Mouse (Mus musculus) hindbrain, embryonic 16.5 days (tissue): ENCODE data around the gene Nup88. TPM values are rescaled to one million over a fixed set of nuclear protein-coding genes. Genes with fewer than 3 reads are reported as not detected.

ENCODE experiments used
- ATAC-seq: fragments of 200-750 bp; cut with Nextera tagmentation; 2 replicates; pipeline ENCODE4 v1.8.0; 2017; ENCODE audit warnings: moderate TSS enrichment, moderate library complexity
- H3K27ac ChIP-seq: fragments of 300-500 bp; sonication (generic); 2 replicates; pipeline ENCODE4 v1.5.1; 2014; ENCODE audit warnings: low read depth, mild to moderate bottlenecking, control low read depth, low read length, moderate library complexity
- H3K27me3 ChIP-seq: fragments of 300-500 bp; sonication (generic); replicated peaks from 2 replicates; pipeline ENCODE4 v1.6.1; 2014; ENCODE audit warnings: low read length; ENCODE audit not compliant: control insufficient read depth, insufficient read depth
- H3K36me3 ChIP-seq: fragments of 300-500 bp; sonication (generic); 2 replicates; pipeline ENCODE4 v1.6.1; 2014; ENCODE audit warnings: mild to moderate bottlenecking, low read length, moderate library complexity, mixed read lengths; ENCODE audit not compliant: control insufficient read depth, insufficient read depth
- H3K4me1 ChIP-seq: fragments of 300-500 bp; sonication (generic); 2 replicates; pipeline ENCODE4 v1.6.1; 2014; ENCODE audit warnings: low read depth, low read length; ENCODE audit not compliant: control insufficient read depth, insufficient read depth
- H3K4me2 ChIP-seq: fragments of 300-500 bp; sonication (generic); 2 replicates; pipeline ENCODE4 v1.6.1; 2014; ENCODE audit warnings: mild to moderate bottlenecking, low read length, control low read depth, moderate library complexity
- H3K4me3 ChIP-seq: fragments of 300-500 bp; sonication (generic); 2 replicates; pipeline ENCODE4 v1.5.1; 2014; ENCODE audit warnings: mild to moderate bottlenecking, low read length, control low read depth, moderate library complexity
- H3K9ac ChIP-seq: fragments of 300-500 bp; sonication (generic); 2 replicates; pipeline ENCODE4 v1.6.1; 2014; ENCODE audit warnings: low read depth, mild to moderate bottlenecking, control low read depth, low read length, moderate library complexity
- H3K9me3 ChIP-seq: fragments of 300-500 bp; sonication (generic); 2 replicates; pipeline ENCODE4 v1.6.1; 2014; ENCODE audit warnings: mild to moderate bottlenecking, low read length, moderate library complexity; ENCODE audit not compliant: control insufficient read depth
- WGBS: fragments of 180-500 bp; shearing (Covaris S2); extraction: QIAGEN DNeasy Blood & Tissue Kit; methylation state at CpG from one replicate; pipeline ENCODE4 v1.1.7; 2014; 5-methylcytosine and 5-hydroxymethylcytosine counted together
- polyA plus RNA-seq: library from polyadenylated mRNA; unstranded; fragments of >200 nt; fragmentation: Nextera tagmentation; extraction: Ambion mirVana; gene quantifications from 2 replicates; pipeline ENCODE4 v1.2.1, GENCODE M21; 2015

The Nup88 gene
- polyA plus RNA-seq, 1 experiment from 2014 or later, result 108 TPM

DNA sequence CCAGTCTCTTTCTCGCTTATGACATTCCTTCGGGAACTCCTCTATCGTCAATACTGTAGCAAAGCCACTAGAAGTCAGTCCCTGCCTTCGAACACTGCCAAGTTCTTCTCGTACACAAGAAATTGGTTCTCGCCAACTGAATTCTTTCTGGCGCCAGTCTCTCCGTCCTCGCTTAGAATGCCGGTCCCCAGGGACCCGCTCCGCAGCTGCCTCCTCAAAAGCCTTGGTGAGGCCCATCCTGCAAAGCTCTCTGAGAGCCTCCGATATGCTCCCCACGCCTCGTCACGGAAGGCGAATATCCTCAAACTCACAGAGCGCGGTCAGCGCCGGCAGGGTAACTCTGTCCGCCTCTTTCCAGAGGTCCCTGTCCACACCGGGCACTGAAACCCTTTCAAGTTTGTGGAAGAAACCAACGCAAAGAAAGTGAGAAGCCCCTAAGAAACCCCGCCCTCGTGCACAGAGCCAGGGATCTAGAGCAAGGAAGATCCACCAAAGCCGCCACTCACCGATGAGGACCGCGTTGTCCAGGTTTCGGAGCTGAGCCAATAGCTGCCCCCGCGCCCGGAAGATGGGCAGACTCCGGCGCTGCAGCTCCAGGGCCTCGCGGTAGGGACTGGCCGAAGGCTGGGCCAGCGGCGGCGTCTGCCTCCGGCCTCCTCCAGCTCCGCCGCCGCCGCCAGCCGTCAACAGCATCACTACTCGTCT is 34.0 kb upstream of the Nup88 start:
- under 1% methylated on average over 46 of the region's 49 CpGs for WGBS
- Histone ChIP-seq H3K9me3 (no peaks in the 10 kb centered on the region), H3K27me3 (no peaks in the 10 kb centered on the region), H3K27ac (peak overlapping the region; percentile 84), H3K4me2 (peak overlapping the region; percentile 98), H3K9ac (peak overlapping the region; percentile 83), H3K4me1 (peaks cover 13% of the 10 kb centered on the region), H3K36me3 (peaks cover 17% of the 10 kb centered on the region), H3K4me3 (peak overlapping the region; percentile 99)
- peak; percentile 83 for ATAC-seq

DNA sequence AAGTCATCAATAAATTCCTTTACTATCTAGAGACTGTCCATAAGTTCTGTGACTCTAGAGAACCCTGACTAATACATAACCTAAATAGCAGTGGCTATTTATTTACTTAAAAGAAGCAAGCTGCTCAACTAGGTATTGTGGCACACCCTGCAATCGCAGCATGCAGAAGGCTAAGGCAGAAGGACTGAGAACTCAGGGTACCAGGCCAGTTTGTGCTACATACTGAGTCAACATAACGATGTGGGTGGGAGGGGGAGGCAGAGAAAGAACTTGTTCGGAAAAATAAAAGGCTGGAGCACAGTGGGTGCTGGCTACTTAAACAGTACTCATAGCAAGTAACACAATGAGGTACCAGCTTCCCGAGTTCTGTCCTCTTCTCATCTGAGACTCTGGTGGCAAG is 31.4 kb upstream of the Nup88 start:
- ATAC-seq, result no peak
- WGBS, result 92% methylated on average over 4 of the region's 4 CpGs

DNA sequence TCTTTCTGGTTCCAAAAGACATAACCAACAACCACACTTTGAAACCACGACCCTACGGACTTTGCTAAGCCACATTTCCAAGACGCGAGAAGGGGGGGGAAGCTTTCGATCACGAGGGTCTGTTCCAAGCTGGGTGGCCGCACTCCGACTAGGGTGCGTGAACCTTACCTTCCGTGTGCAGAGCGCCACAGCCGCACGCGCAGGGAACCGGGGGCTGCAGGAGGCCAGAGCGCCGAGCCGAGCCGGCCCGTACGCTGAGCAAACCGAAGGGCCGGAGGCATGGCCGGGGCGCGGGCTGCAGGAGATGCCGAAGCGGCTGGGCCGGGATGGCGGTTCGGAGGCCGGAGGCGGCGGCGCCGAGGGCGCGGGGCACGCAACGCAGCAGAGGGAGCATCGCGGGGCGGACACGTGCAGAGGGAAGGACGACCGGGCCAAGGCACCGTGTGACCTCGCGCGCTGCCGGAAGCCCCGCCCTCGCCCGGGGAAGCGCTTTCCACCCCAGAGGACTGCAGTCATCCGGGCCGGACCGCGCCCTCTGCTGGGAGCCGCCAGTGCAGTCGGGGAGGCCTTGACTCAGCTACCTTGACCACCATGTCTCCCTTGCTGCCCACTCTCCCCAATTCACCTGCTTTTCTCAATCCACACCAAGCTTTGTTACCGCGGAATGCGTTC is 12.9 kb upstream of the Nup88 start, which contains the start of gene C1qbp:
Gene C1qbp (minus strand): TSS at position 470 of the 672 bp plus-strand sequence.
- H3K4me2 ChIP-seq, result peak within 1 kb of the TSS; percentile 80
- under 1% methylated on average over 60 of the region's 64 CpGs for WGBS
- H3K36me3 ChIP-seq, result peaks cover 27% of the 10 kb centered on the region

More for the DNA sequence above, 31.4 kb upstream of the Nup88 start:
- no peak overlapping the region for H3K9ac ChIP-seq
- no peak overlapping the region for H3K27ac ChIP-seq
- H3K4me1 ChIP-seq, result peaks cover 13% of the 10 kb centered on the region
- no peaks in the 10 kb centered on the region for H3K27me3 ChIP-seq
- H3K4me3 ChIP-seq, result no peak overlapping the region
- H3K9me3 ChIP-seq, result no peaks in the 10 kb centered on the region
- H3K36me3 ChIP-seq, result peaks cover 22% of the 10 kb centered on the region
- H3K4me2 ChIP-seq, result no peak overlapping the region

DNA sequence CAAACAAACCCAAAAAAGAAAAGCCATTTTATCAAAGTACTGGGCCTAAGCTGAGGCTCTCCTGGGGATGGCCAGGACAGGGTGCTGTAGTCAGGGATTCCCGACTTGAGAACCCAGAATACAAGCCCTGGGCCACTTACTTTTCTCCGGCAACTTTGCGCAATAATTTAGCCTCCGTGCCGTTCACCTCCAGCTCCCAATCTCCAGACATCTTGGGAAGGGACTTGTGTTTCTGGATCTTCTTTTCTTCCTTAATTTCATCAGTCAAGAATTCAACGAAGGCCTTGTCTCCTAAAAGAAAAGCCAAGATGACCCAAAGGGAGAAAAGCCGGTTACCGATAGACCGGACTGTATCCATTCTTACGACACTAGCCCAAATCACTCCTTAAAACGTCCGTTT is 12.3 kb upstream of the Nup88 start:
- Histone ChIP-seq H3K27me3 (no peaks in the 10 kb centered on the region), H3K36me3 (peaks cover 29% of the 10 kb centered on the region), H3K27ac (no peak overlapping the region), H3K4me1 (peaks cover 14% of the 10 kb centered on the region), H3K9ac (peak overlapping the region; percentile 88), H3K4me3 (peak overlapping the region; percentile 78), H3K9me3 (no peaks in the 10 kb centered on the region), H3K4me2 (peak overlapping the region; percentile 80)
- no peak for ATAC-seq
- 10% methylated on average over 12 of the region's 12 CpGs for WGBS

More for the DNA sequence above, 12.9 kb upstream of the Nup88 start, which contains the start of gene C1qbp:
- Histone ChIP-seq H3K9me3 (no peaks in the 10 kb centered on the region), H3K9ac (peak within 1 kb of the TSS; percentile 88), H3K27ac (peak within 1 kb of the TSS; percentile 73), H3K4me3 (peak within 1 kb of the TSS; percentile 78), H3K4me1 (peaks cover 14% of the 10 kb centered on the region), H3K27me3 (no peaks in the 10 kb centered on the region)
- ATAC-seq, result peak; percentile 96

DNA sequence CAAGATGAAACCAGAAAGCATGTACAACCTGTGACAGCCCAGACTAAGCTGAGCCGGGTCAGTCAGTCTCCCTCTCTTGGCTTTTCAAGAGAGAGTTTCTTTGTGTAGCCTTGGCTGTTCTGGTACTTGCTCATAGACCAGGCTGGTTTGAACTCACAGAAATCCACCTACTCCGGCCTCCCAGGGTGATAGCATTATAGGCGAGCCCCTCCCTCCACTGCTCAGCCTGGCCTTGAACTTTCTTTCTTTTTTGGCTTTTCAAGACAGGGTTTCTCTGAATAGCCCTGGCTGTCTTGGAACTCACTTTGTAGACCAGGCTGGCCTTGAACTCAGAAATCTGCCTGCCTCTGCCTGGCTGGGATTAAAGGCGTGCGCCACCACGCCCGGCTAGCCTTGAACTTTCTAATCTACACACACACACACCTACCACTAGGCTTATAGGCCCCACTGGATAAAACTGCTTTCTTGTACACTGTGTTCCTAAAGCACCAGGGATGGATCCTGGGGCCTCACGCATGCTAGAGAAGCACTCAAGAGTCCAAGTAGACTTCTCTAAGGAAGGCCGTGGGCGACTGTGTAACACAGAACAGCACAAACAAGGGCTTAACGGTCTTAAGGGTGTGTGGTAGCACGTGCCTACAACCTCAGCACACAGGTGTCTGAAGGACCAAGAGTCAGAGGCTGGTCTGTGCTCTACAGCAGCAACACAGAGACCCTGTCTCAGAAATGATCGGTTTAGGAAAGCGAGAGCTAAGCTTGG is 11.2 kb upstream of the Nup88 start:
- Histone ChIP-seq H3K36me3 (peaks cover 22% of the 10 kb centered on the region), H3K27me3 (no peaks in the 10 kb centered on the region), H3K4me2 (no peak overlapping the region), H3K9ac (no peak overlapping the region), H3K4me3 (no peak overlapping the region), H3K4me1 (peaks cover 14% of the 10 kb centered on the region), H3K9me3 (no peaks in the 10 kb centered on the region), H3K27ac (no peak overlapping the region)
- 96% methylated on average over 14 of the region's 14 CpGs for WGBS
- ATAC-seq, result no peak

DNA sequence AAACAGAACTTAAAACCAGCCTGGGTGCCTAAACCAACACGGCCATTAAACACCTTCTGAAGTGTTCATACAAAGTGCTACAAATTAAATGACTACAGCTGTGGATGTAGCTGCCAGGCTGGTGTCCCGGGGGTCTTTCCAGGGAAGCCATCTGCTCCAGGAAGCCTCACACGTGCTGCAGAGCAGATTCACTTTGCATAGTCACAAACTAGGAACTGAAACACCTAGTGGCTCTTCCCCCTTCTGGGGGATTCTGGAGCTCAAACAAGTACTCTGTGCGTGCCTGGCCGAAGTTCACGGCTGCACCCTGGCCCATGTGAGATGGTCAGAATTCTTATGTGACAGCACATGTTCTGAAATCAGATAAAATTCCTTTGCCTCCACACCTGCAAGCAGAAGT is 10.5 kb upstream of the Nup88 start:
- ATAC-seq, result no peak
- no peak overlapping the region for H3K9ac ChIP-seq
- peaks cover 26% of the 10 kb centered on the region for H3K36me3 ChIP-seq
- 89% methylated on average over 6 of the region's 6 CpGs for WGBS
- H3K9me3 ChIP-seq, result no peaks in the 10 kb centered on the region
- peaks cover 14% of the 10 kb centered on the region for H3K4me1 ChIP-seq
- H3K4me3 ChIP-seq, result no peak overlapping the region
- no peaks in the 10 kb centered on the region for H3K27me3 ChIP-seq
- no peak overlapping the region for H3K4me2 ChIP-seq
- no peak overlapping the region for H3K27ac ChIP-seq

DNA sequence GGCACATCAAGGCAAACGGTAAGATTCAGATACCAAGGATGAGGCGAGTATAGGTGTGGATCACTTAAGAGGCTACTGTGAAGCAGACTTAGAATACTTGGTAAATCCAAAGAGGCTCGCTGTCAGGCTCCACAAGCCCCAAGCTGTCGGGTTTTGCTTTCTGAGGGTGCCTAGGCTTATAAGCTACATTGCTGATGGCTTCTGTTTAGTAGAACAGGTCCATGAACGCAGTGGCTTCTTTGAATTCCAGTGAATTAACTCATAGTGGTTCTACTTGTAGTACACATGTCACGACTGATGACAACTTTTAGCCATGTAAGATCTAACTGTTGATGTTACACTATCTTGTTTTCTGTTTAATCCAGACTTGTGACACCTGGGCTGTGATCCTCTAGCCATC is 7.5 kb upstream of the Nup88 start:
- no peak for ATAC-seq
- H3K36me3 ChIP-seq, result peaks cover 31% of the 10 kb centered on the region

DNA sequence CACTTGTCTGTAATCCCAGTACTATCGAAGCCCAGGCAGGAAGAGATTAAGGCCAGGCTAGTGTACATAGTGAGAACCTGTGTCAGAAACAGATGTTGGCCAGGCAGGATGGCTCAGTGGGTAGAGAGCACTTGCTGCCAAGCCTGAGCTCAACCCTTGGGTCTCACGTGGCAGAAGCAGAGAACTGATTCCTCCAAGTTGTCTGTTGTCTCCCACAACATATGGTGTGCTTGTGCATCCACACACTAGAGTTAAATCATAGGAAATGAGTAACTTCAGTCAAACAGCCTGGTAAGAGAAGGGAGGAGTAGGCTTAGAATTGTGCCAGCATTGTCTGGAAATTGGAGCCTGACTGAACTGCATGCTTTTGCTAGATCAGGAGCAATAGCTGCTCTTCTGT is 5.4 kb upstream of the Nup88 start:
- no peak overlapping the region for H3K27ac ChIP-seq
- no peaks in the 10 kb centered on the region for H3K9me3 ChIP-seq
- 82% methylated on average over 2 of the region's 2 CpGs for WGBS
- no peak overlapping the region for H3K4me2 ChIP-seq
- no peak for ATAC-seq
- peaks cover 4% of the 10 kb centered on the region for H3K4me1 ChIP-seq
- no peak overlapping the region for H3K9ac ChIP-seq
- peaks cover 24% of the 10 kb centered on the region for H3K36me3 ChIP-seq
- H3K4me3 ChIP-seq, result no peak overlapping the region
- no peaks in the 10 kb centered on the region for H3K27me3 ChIP-seq

More for the DNA sequence above, 7.5 kb upstream of the Nup88 start:
- Histone ChIP-seq H3K27me3 (no peaks in the 10 kb centered on the region), H3K9ac (no peak overlapping the region), H3K4me3 (no peak overlapping the region), H3K4me2 (no peak overlapping the region), H3K4me1 (peaks cover 12% of the 10 kb centered on the region), H3K27ac (no peak overlapping the region), H3K9me3 (no peaks in the 10 kb centered on the region)
- 93% methylated on average over 6 of the region's 6 CpGs for WGBS

DNA sequence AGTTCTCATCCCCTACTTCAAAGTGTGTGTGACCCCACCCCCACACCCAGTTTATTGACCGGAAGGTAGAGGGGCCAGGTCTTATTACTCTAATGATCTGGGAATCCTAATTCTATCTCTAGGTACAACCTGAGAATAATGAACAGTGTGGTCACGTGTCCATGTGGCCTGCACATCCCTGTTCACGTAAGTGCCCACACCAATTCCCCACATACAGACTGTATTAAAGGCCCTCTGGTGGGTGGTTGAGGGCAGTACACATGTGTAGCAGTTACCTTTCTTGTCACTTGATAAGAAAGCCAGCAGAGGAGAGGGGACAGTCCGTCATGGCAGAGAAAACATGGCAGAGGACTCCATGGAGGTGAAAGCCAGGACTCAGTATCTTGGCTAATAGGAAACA is 4.2 kb upstream of the Nup88 start:
- Histone ChIP-seq H3K9me3 (no peaks in the 10 kb centered on the region), H3K4me1 (peaks cover 6% of the 10 kb centered on the region), H3K27ac (no peak overlapping the region), H3K4me2 (no peak overlapping the region), H3K27me3 (no peaks in the 10 kb centered on the region), H3K36me3 (peaks cover 18% of the 10 kb centered on the region), H3K4me3 (no peak overlapping the region), H3K9ac (no peak overlapping the region)
- no peak for ATAC-seq
- WGBS, result 67% methylated on average over 4 of the region's 4 CpGs
